Mouse (Mus musculus) embryonic fibroblast, embryonic 13.5 days (primary cell): Measurements from ENCODE around the gene 6330409D20Rik.

ENCODE experiments used
- CTCF ChIP-seq: IDR thresholded peaks from 2 replicates; pipeline ENCODE4 v1.5.1; 2011; ENCODE audit warnings: mild to moderate bottlenecking, control low read depth, low read length, moderate library complexity, borderline replicate concordance; ENCODE audit not compliant: insufficient read depth
- POLR2A ChIP-seq: IDR thresholded peaks from 2 replicates; pipeline ENCODE4 v1.6.1; 2011; ENCODE audit warnings: low read depth, mild to moderate bottlenecking, control low read depth, low read length, moderate library complexity

DNA sequence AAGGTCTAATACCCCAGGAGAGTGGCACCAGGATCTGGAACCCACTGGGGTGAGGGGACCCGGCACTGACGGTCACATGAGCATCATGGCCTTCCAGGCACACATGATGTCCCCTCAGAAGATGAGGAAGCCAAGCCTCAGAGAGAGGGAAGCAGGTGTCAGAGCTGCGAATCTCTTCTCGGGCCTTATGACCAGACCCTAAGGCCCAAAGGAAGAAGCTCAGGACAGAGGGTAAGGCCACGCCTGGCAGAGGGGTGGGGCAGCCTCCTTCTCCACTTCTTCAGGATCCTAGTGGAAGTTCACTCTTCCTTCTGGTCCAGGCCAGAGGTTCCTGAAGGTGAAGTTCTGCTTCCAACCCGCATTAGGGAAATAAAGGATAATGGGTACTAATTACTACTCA is 8.1 kb downstream of the 6330409D20Rik start:
- TF ChIP-seq CTCF (no peak), POLR2A (no peak)
